Mouse (Mus musculus): ENCODE measurements around the gene Itga2. TPM values are rescaled to one million over a fixed set of nuclear protein-coding genes. Genes with fewer than 3 reads are reported as not detected.
A peak's percentile ranks its signal among the peaks of the same experiment; 100 is the strongest.

Gene Itga2
- total RNA-seq (2012; rRNA removed) (under 0.01 TPM in 1 of 2 replicates, not detected in the other), polyA plus RNA-seq (2012; ENCODE audit: insufficient read depth in 1 of 2, insufficient read length in 2 of 2, low read depth in 1 of 2, low replicate concordance in 2 of 2, missing spikeins in 1 of 2) (not detected)

- no peaks in the 10 kb centered on the region for H3K79me2 ChIP-seq (ENCODE audit: control insufficient read depth, insufficient read depth, low read length, poor library complexity)
- no peaks in the 10 kb centered on the region for H3K27me3 ChIP-seq (ENCODE audit: control insufficient read depth in 1 of 2, insufficient read depth in 2 of 2, low read length in 2 of 2)
- DNase-seq (ENCODE audit: low read depth, low spot score), result no peak
- H3K4me3 ChIP-seq (ENCODE audit: control insufficient read depth in 1 of 2, insufficient read depth in 1 of 2, low read depth in 2 of 2, low read length in 2 of 2), result no peak within 1 kb of the TSS
- no peaks in the 10 kb centered on the region for H3K9me3 ChIP-seq (replicated peaks; ENCODE audit: insufficient read depth, low read length)
- H3K36me3 ChIP-seq (ENCODE audit: control insufficient read depth in 1 of 2, insufficient read depth in 2 of 2, low read length in 2 of 2), result no peaks in the 10 kb centered on the region
- TF ChIP-seq MEF2A (IDR thresholded peaks at IDR 0.05; ENCODE audit: extremely low read depth, insufficient replicate concordance, low read depth, low read length, poor library complexity, severe bottlenecking) (no peak), ELF1 (IDR thresholded peaks at IDR 0.05; ENCODE audit: low read depth, low read length) (no peak), POLR2AphosphoS5 (IDR thresholded peaks at IDR 0.05; ENCODE audit: borderline replicate concordance, low read depth, low read length) (no peak), MAX (IDR thresholded peaks at IDR 0.05; ENCODE audit: low read length) (no peak), ZNF384 (IDR thresholded peaks at IDR 0.05; ENCODE audit: low read depth, low read length) (no peak), KAT2A (conservative IDR thresholded peaks at IDR 0.05; ENCODE audit: low read depth, low read length) (no peak), SMC3 (IDR thresholded peaks at IDR 0.05; ENCODE audit: low read depth, low read length) (no peak), USF2 (IDR thresholded peaks at IDR 0.05; ENCODE audit: borderline replicate concordance in 1 of 2, insufficient read depth in 1 of 2, low read depth in 1 of 2, low read length in 2 of 2) (no peak), TCF12 (IDR thresholded peaks at IDR 0.05; ENCODE audit: low read depth, low read length) (no peak), UBTF (IDR thresholded peaks at IDR 0.05; ENCODE audit: borderline replicate concordance, insufficient read depth, low read depth, low read length) (no peak), SIN3A (IDR thresholded peaks at IDR 0.05; ENCODE audit: low read length) (no peak), JUND (IDR thresholded peaks at IDR 0.05; ENCODE audit: low read depth, low read length) (no peak), MYB (IDR thresholded peaks at IDR 0.05; ENCODE audit: low read depth, low read length) (no peak), RAD21 (IDR thresholded peaks at IDR 0.05; ENCODE audit: low read depth, low read length) (no peak), GATA1 (IDR thresholded peaks at IDR 0.05; ENCODE audit: low read depth, low read length) (no peak), CHD2 (IDR thresholded peaks at IDR 0.05; ENCODE audit: low read length) (no peak), CHD1 (IDR thresholded peaks at IDR 0.05; ENCODE audit: low read depth, low read length) (no peak)
- H3K4me1 ChIP-seq (ENCODE audit: control insufficient read depth in 1 of 2, insufficient read depth in 2 of 2, low read length in 2 of 2), result no peaks in the 10 kb centered on the region
- H3K9ac ChIP-seq (ENCODE audit: control insufficient read depth, low read depth, low read length, poor library complexity, severe bottlenecking), result no peak within 1 kb of the TSS
- H3K27ac ChIP-seq (ENCODE audit: control insufficient read depth, low read depth, low read length), result no peak within 1 kb of the TSS
Observed at GRCm38 (mm10) chr13:114931775-114932294, at the start of gene Itga2. TSS of gene Itga2 (minus strand) at chr13:114932100.

- DNase-seq (ENCODE audit: low read depth, low spot score), result peak; percentile 20
- TF ChIP-seq TCF12 (IDR thresholded peaks at IDR 0.05; ENCODE audit: low read depth, low read length) (no peak), SMC3 (IDR thresholded peaks at IDR 0.05; ENCODE audit: low read depth, low read length) (peak; percentile 36), CTCF (IDR thresholded peaks at IDR 0.05 in 2 of 3, conservative IDR thresholded peaks at IDR 0.05 in 1 of 3; ENCODE audit: control insufficient read depth in 1 of 3, insufficient read depth in 1 of 3, low read depth in 2 of 3, low read length in 3 of 3, poor library complexity in 1 of 3, severe bottlenecking in 1 of 3) (peak in 2 of 3 experiments; percentile 22 to 45; a peak in 3 of 6 replicates), RAD21 (IDR thresholded peaks at IDR 0.05; ENCODE audit: low read depth, low read length) (peak; percentile 11)
- Histone ChIP-seq H3K27ac (ENCODE audit: control insufficient read depth, low read depth, low read length) (no peak overlapping the region), H3K79me2 (ENCODE audit: control insufficient read depth, insufficient read depth, low read length, poor library complexity) (no peaks in the 10 kb centered on the region), H3K4me1 (ENCODE audit: control insufficient read depth in 1 of 2, insufficient read depth in 2 of 2, low read length in 2 of 2) (no peaks in the 10 kb centered on the region), H3K9me3 (replicated peaks; ENCODE audit: insufficient read depth, low read length) (no peaks in the 10 kb centered on the region), H3K36me3 (ENCODE audit: control insufficient read depth in 1 of 2, insufficient read depth in 2 of 2, low read length in 2 of 2) (no peaks in the 10 kb centered on the region), H3K27me3 (ENCODE audit: control insufficient read depth in 1 of 2, insufficient read depth in 2 of 2, low read length in 2 of 2) (no peaks in the 10 kb centered on the region; a peak in 1 of 4 replicates), H3K9ac (ENCODE audit: control insufficient read depth, low read depth, low read length, poor library complexity, severe bottlenecking) (no peak overlapping the region), H3K4me3 (ENCODE audit: control insufficient read depth in 1 of 2, insufficient read depth in 1 of 2, low read depth in 2 of 2, low read length in 2 of 2) (no peak overlapping the region)
Observed at GRCm38 (mm10) chr13:114980831-114981419, 49.0 kb upstream of the Itga2 start.

Data from MEL (cell line).